Mouse (Mus musculus): ENCODE results near the gene Rnf114. TPM values are rescaled to one million over a fixed set of nuclear protein-coding genes. Genes with fewer than 3 reads are reported as not detected.

Rnf114 gene
- polyA plus RNA-seq, 1 experiment from 2014 or later: 98.7 TPM

GRCm38 (mm10) chr2:167530536-167530935 is 38.1 kb downstream of the Rnf114 start:
- 69% methylated on average over 4 of the region's 4 CpGs for WGBS
- ATAC-seq (ENCODE audit: insufficient read depth): no peak
- no peak for TF ChIP-seq CTCF (IDR thresholded peaks at IDR 0.05; ENCODE audit: low read depth)

GRCm38 (mm10) chr2:167532131-167532530 is 39.7 kb downstream of the Rnf114 start:
- Histone ChIP-seq H3K9me3 (ENCODE audit: low read depth, low read length) (no peaks in the 10 kb centered on the region), H3K4me1 (ENCODE audit: insufficient read depth) (no peaks in the 10 kb centered on the region), H3K4me2 (no peak overlapping the region), H3K9ac (no peak overlapping the region), H3K27me3 (ENCODE audit: insufficient read depth, low read length) (0 out of 2 replicates have a peak, but pooled peaks cover 8% of the 10 kb centered on the region), H3K36me3 (ENCODE audit: insufficient read depth) (no peaks in the 10 kb centered on the region), H3K4me3 (ENCODE audit: low read depth, low read length) (no peak overlapping the region), H3K27ac (ENCODE audit: low read depth) (no peak overlapping the region)
- WGBS: 18% methylated on average over 13 of the region's 13 CpGs
- ATAC-seq (ENCODE audit: insufficient read depth) (no peak), DNase-seq (peak; percentile 82)
- TF ChIP-seq CTCF (IDR thresholded peaks at IDR 0.05; ENCODE audit: low read depth): peak; percentile 96

More at GRCm38 (mm10) chr2:167530536-167530935, 38.1 kb downstream of the Rnf114 start:
- no peak for DNase-seq
- H3K9me3 ChIP-seq (ENCODE audit: low read depth, low read length): no peaks in the 10 kb centered on the region
- no peaks in the 10 kb centered on the region for H3K27me3 ChIP-seq (ENCODE audit: insufficient read depth, low read length)
- no peaks in the 10 kb centered on the region for H3K36me3 ChIP-seq (ENCODE audit: insufficient read depth)
- H3K4me2 ChIP-seq: no peak overlapping the region
- no peak overlapping the region for H3K4me3 ChIP-seq (ENCODE audit: low read depth, low read length)
- H3K9ac ChIP-seq: no peak overlapping the region; the same call in 1 of the 2 replicates
- no peak overlapping the region for H3K27ac ChIP-seq (ENCODE audit: low read depth)
- no peaks in the 10 kb centered on the region for H3K4me1 ChIP-seq (ENCODE audit: insufficient read depth)

- no peak for TF ChIP-seq CTCF (IDR thresholded peaks at IDR 0.05; ENCODE audit: low read depth)
- H3K4me2 ChIP-seq: no peak overlapping the region
Measured at GRCm38 (mm10) chr2:167533880-167534279, 41.4 kb downstream of the Rnf114 start.

GRCm38 (mm10) chr2:167536320-167536945 is 44.0 kb downstream of the Rnf114 start:
- 44% methylated on average over 10 of the region's 10 CpGs for WGBS
- Histone ChIP-seq H3K4me1 (ENCODE audit: insufficient read depth) (no peaks in the 10 kb centered on the region; the same call in 1 of the 2 replicates), H3K9me3 (ENCODE audit: low read depth, low read length) (no peaks in the 10 kb centered on the region), H3K4me3 (ENCODE audit: low read depth, low read length) (no peak overlapping the region), H3K27me3 (ENCODE audit: insufficient read depth, low read length) (peaks cover 12% of the 10 kb centered on the region; the same call in 1 of the 2 replicates), H3K36me3 (ENCODE audit: insufficient read depth) (peaks cover 30% of the 10 kb centered on the region), H3K27ac (ENCODE audit: low read depth) (no peak overlapping the region), H3K4me2 (no peak overlapping the region), H3K9ac (no peak overlapping the region)
- DNase-seq: no peak
- TF ChIP-seq CTCF (IDR thresholded peaks at IDR 0.05; ENCODE audit: low read depth): no peak
- ATAC-seq (ENCODE audit: insufficient read depth): no peak

More at GRCm38 (mm10) chr2:167533880-167534279, 41.4 kb downstream of the Rnf114 start:
- H3K27me3 ChIP-seq (ENCODE audit: insufficient read depth, low read length): peaks cover 12% of the 10 kb centered on the region; the same call in 1 of the 2 replicates
- no peak overlapping the region for H3K27ac ChIP-seq (ENCODE audit: low read depth)
- H3K4me3 ChIP-seq (ENCODE audit: low read depth, low read length): no peak overlapping the region
- ATAC-seq (ENCODE audit: insufficient read depth) (no peak), DNase-seq (no peak)
- no peaks in the 10 kb centered on the region for H3K4me1 ChIP-seq (ENCODE audit: insufficient read depth)
- H3K9me3 ChIP-seq (ENCODE audit: low read depth, low read length): no peaks in the 10 kb centered on the region
- H3K9ac ChIP-seq: no peak overlapping the region
- H3K36me3 ChIP-seq (ENCODE audit: insufficient read depth): peaks cover 5% of the 10 kb centered on the region

GRCm38 (mm10) chr2:167537476-167538297 is 45.2 kb downstream of the Rnf114 start, which contains the start of gene Snai1:
Gene Snai1 (plus strand): TSS chr2:167538195.
- DNase-seq: peak; percentile 100
- ATAC-seq (ENCODE audit: insufficient read depth): peak; percentile 95
- Histone ChIP-seq H3K4me1 (ENCODE audit: insufficient read depth) (peaks cover 7% of the 10 kb centered on the region), H3K9ac (peak within 1 kb of the TSS; percentile 67), H3K36me3 (ENCODE audit: insufficient read depth) (peaks cover 43% of the 10 kb centered on the region), H3K27me3 (ENCODE audit: insufficient read depth, low read length) (peaks cover 12% of the 10 kb centered on the region; the same call in 1 of the 2 replicates), H3K4me2 (peak within 1 kb of the TSS; percentile 81), H3K27ac (ENCODE audit: low read depth) (peak within 1 kb of the TSS; percentile 98), H3K4me3 (ENCODE audit: low read depth, low read length) (peak within 1 kb of the TSS; percentile 58), H3K9me3 (ENCODE audit: low read depth, low read length) (no peaks in the 10 kb centered on the region)
- TF ChIP-seq CTCF (IDR thresholded peaks at IDR 0.05; ENCODE audit: low read depth): peak; percentile 73
- under 1% methylated on average over 58 of the region's 58 CpGs for WGBS

GRCm38 (mm10) chr2:167538671-167539306 is 46.3 kb downstream of the Rnf114 start:
- Histone ChIP-seq H3K9ac (peak overlapping the region; percentile 67), H3K4me3 (ENCODE audit: low read depth, low read length) (peak overlapping the region; percentile 58), H3K4me2 (peak overlapping the region; percentile 81), H3K9me3 (ENCODE audit: low read depth, low read length) (no peaks in the 10 kb centered on the region), H3K36me3 (ENCODE audit: insufficient read depth) (peaks cover 54% of the 10 kb centered on the region), H3K4me1 (ENCODE audit: insufficient read depth) (peaks cover 17% of the 10 kb centered on the region), H3K27ac (ENCODE audit: low read depth) (peak overlapping the region; percentile 98), H3K27me3 (ENCODE audit: insufficient read depth, low read length) (peaks cover 12% of the 10 kb centered on the region; the same call in 1 of the 2 replicates)
- DNase-seq: peak; percentile 45
- ATAC-seq (ENCODE audit: insufficient read depth): no peak
- no peak for TF ChIP-seq CTCF (IDR thresholded peaks at IDR 0.05; ENCODE audit: low read depth)
- 14% methylated on average over 34 of the region's 34 CpGs for WGBS
